Mouse (Mus musculus): ENCODE measurements at regions not wholly inside any gene's neighbourhood (a gene's known extent, or its start where the extent isn't known, plus 50 kb on each side); places are given as distances from the start of the nearest gene placed in this dataset.
A peak's percentile ranks its signal among the peaks of the same experiment; 100 is the strongest.
"Not testable (repeated sequence)": the region's sequence is repeated elsewhere in the genome, so short reads cannot be mapped to it uniquely, and the experiment has no call there.

DNA sequence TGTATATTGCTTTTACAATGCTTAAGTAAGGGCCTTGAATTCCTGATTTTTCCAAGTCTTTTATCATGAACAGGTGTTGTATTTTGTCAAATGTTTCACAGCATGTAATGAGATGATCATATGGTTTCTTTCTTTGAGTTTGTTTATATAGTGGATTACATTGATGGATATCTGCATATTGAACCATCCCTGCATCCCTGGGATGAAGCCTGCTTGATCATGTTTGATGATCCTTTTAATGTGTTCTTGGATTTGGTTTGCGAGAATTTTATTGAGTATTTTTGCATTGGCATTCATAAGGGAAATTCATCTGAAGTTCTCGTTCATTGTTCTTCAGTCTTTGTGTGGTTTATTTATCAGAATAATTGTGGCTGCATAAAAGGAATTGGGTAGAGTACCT, 160.2 kb downstream of the Btbd35f17 start:
- DNase-seq = not testable (repeated sequence)

DNA sequence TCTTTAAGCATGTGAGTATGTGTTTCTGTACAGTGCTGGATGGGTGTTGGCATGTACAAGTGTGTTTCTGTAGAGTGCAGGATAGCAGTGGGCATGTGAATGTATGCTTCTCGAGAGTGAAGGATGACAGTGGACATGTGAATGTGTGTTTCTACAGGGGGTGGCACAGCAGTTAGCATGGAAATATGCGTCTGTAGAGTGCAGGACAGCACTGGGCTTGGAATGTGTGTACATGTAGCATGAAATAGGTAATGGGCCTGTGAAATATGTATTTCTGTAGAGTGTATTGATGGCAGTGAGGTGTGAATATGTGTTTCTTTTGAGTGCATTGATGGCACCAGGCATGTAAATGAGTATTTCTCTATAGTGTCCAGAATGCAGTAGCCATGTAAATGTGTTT, 173.5 kb downstream of the Btbd35f17 start:
- not testable (repeated sequence) for DNase-seq

DNA sequence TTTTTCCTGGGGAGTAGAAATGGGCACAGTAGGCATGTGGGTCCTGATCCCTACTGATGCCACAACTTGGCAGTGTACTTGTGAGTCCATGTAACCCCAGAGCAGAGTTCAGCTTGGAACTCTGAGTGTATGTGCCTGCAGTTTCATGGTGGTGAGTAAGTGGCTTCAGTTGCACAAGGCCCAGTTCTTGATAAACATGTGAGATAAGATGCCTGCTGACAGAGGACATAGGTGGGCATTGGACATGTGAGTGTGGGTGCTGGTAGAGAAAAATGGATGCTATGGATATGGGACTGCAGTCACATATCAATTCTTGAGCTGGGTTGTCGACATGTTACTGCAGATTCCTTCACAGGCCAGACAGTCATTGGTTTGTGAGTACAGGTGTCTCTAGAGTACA, 178.4 kb downstream of the Btbd35f17 start:
- peak; percentile 56 for DNase-seq

Data from heart, adult 11 months (tissue).